Mouse (Mus musculus): ENCODE data around the gene Dnaaf1.

Dnaaf1 gene

GRCm38 (mm10) chr8:119574437-119575365 lies at the start of gene Dnaaf1, which contains the start of gene Hsdl1:
TSS of gene Dnaaf1 (plus strand) at chr8:119575235.
TSS of gene Hsdl1 (minus strand) at chr8:119575183.
- DNase-seq (ENCODE audit: low spot score): peak; percentile 95

- no peak for DNase-seq (ENCODE audit: low spot score)
Measured at GRCm38 (mm10) chr8:119528762-119529161, 46.3 kb upstream of the Dnaaf1 start.

- no peak for DNase-seq (ENCODE audit: low spot score)
Measured at GRCm38 (mm10) chr8:119530937-119531336, 44.1 kb upstream of the Dnaaf1 start.

GRCm38 (mm10) chr8:119531397-119531796 lies 43.6 kb upstream of the Dnaaf1 start:
- DNase-seq (ENCODE audit: low spot score): no peak

- no peak for DNase-seq (ENCODE audit: low spot score)
Measured at GRCm38 (mm10) chr8:119531973-119532372, 43.1 kb upstream of the Dnaaf1 start.

- DNase-seq (ENCODE audit: low spot score): no peak
Measured at GRCm38 (mm10) chr8:119544606-119545005, 30.4 kb upstream of the Dnaaf1 start.

- no peak for DNase-seq (ENCODE audit: low spot score)
Measured at GRCm38 (mm10) chr8:119545180-119545579, 29.9 kb upstream of the Dnaaf1 start.

GRCm38 (mm10) chr8:119545791-119546190 lies 29.2 kb upstream of the Dnaaf1 start:
- no peak for DNase-seq (ENCODE audit: low spot score)

- DNase-seq (ENCODE audit: low spot score): no peak
Measured at GRCm38 (mm10) chr8:119547019-119547691, 27.9 kb upstream of the Dnaaf1 start.

- DNase-seq (ENCODE audit: low spot score): no peak
Measured at GRCm38 (mm10) chr8:119548560-119549113, 26.4 kb upstream of the Dnaaf1 start.

- DNase-seq (ENCODE audit: low spot score): no peak
Measured at GRCm38 (mm10) chr8:119552967-119553366, 22.1 kb upstream of the Dnaaf1 start.

- DNase-seq (ENCODE audit: low spot score): no peak
Measured at GRCm38 (mm10) chr8:119555861-119556260, 19.2 kb upstream of the Dnaaf1 start.

- DNase-seq (ENCODE audit: low spot score): no peak
Measured at GRCm38 (mm10) chr8:119557132-119557531, 17.9 kb upstream of the Dnaaf1 start.

GRCm38 (mm10) chr8:119557821-119558602 lies 17.0 kb upstream of the Dnaaf1 start:
- DNase-seq (ENCODE audit: low spot score): no peak

GRCm38 (mm10) chr8:119558603-119559401 lies 16.2 kb upstream of the Dnaaf1 start, which contains the start of gene Mbtps1:
TSS of gene Mbtps1 (minus strand) at chr8:119558735.
- peak; percentile 98 for DNase-seq (ENCODE audit: low spot score)

- DNase-seq (ENCODE audit: low spot score): no peak
Measured at GRCm38 (mm10) chr8:119559402-119559720, 15.7 kb upstream of the Dnaaf1 start.

GRCm38 (mm10) chr8:119563849-119564251 lies 11.2 kb upstream of the Dnaaf1 start:
- DNase-seq (ENCODE audit: low spot score): no peak

GRCm38 (mm10) chr8:119566367-119566766 lies 8.7 kb upstream of the Dnaaf1 start:
- no peak for DNase-seq (ENCODE audit: low spot score)

GRCm38 (mm10) chr8:119568251-119568650 lies 6.8 kb upstream of the Dnaaf1 start:
- no peak for DNase-seq (ENCODE audit: low spot score)

- DNase-seq (ENCODE audit: low spot score): no peak
Measured at GRCm38 (mm10) chr8:119568951-119569350, 6.1 kb upstream of the Dnaaf1 start.

GRCm38 (mm10) chr8:119569881-119570280 lies 5.2 kb upstream of the Dnaaf1 start:
- DNase-seq (ENCODE audit: low spot score): no peak

All from spleen, adult 12 weeks (tissue).